Comparison of ENCODE assay signal across 8 mouse cellular contexts in genomic region chr3:52196047-52196935, GRCm38 (mm10).
DNase-seq lines count a peak whose midpoint lies in the region; ATAC-seq and TF ChIP-seq lines count a peak whose summit lies in the region.

No protein-coding gene starts in this region.

- H3K4me1 ChIP-seq in heart, adult 2 months (ENCODE audit: control insufficient read depth, insufficient read depth, low read length): peaks cover 6% of the 10 kb centered on the region
- peaks cover 21% of the 10 kb centered on the region for H3K4me1 ChIP-seq in limb, embryonic 15.5 days
- H3K4me1 ChIP-seq in midbrain, embryonic 15.5 days: peaks cover 18% of the 10 kb centered on the region

- peak overlapping the region; percentile 49 for H3K4me3 ChIP-seq in heart, adult 2 months
- H3K4me3 ChIP-seq in limb, embryonic 15.5 days: peak overlapping the region; percentile 48
- H3K4me3 ChIP-seq in midbrain, embryonic 15.5 days: peak overlapping the region; percentile 45

- H3K9ac ChIP-seq in heart, adult 2 months (ENCODE audit: low read depth, low read length): peak overlapping the region; percentile 64
- peak overlapping the region; percentile 45 for H3K9ac ChIP-seq in limb, embryonic 15.5 days
- peak overlapping the region; percentile 69 for H3K9ac ChIP-seq in midbrain, embryonic 15.5 days

- peak; percentile 89 for DNase-seq in CD4-positive, CD25-positive, alpha-beta regulatory T cell, adult 2 months (ENCODE audit: low read depth, low spot score)
- DNase-seq in embryo, embryonic 11 days: peak; percentile 86
- DNase-seq in heart, adult 2 months: peak; percentile 80 to 85
- peak; percentile 76 for DNase-seq in kidney, adult 18-20 months
- peak; percentile 49 to 78 for DNase-seq in spleen, adult 18-20 months

- peak overlapping the region; percentile 84 for H3K4me2 ChIP-seq in limb, embryonic 15.5 days
- peak overlapping the region; percentile 92 for H3K4me2 ChIP-seq in midbrain, embryonic 15.5 days

- peak; percentile 97 for TF ChIP-seq CTCF in heart, adult 2 months (IDR thresholded peaks at IDR 0.05)

- intact Hi-C loops in heart, adult 2 months (cut with DNase I): loop anchor here (1.0 to 5.0 kb wide), 4 partner anchors 149 to 634 kb away; partner anchors contain the start of gene Setd7

- H3K79me2 ChIP-seq in heart, adult 2 months (replicated peaks; ENCODE audit: control insufficient read depth, insufficient read depth, low read length): no peaks in the 10 kb centered on the region

- no peaks in the 10 kb centered on the region for H3K9me3 ChIP-seq in limb, embryonic 15.5 days
- no peaks in the 10 kb centered on the region for H3K9me3 ChIP-seq in midbrain, embryonic 15.5 days

- ATAC-seq in CD4-positive, CD25-positive, alpha-beta regulatory T cell, adult 4 months: no peak
- ATAC-seq in limb, embryonic 15.5 days (ENCODE audit: insufficient number of reproducible peaks, low FRiP score, low TSS enrichment, low read depth): peak; percentile 50; the same call in 1 of the 2 replicates
- ATAC-seq in midbrain, embryonic 15.5 days (replicated peaks): peak; percentile 87

- TF ChIP-seq EP300 in heart, adult 2 months (IDR thresholded peaks at IDR 0.05; ENCODE audit: insufficient read depth, low read depth, low read length): peak; percentile 77; the same call in 1 of the 2 replicates

- H3K27me3 ChIP-seq in heart, adult 2 months (ENCODE audit: control insufficient read depth, insufficient read depth, low read length): no peaks in the 10 kb centered on the region
- no peaks in the 10 kb centered on the region for H3K27me3 ChIP-seq in limb, embryonic 15.5 days
- no peaks in the 10 kb centered on the region for H3K27me3 ChIP-seq in midbrain, embryonic 15.5 days (replicated peaks)

- H3K27ac ChIP-seq in heart, adult 2 months: peak overlapping the region; percentile 65
- H3K27ac ChIP-seq in limb, embryonic 15.5 days: peak overlapping the region; percentile 63
- peak overlapping the region; percentile 89 for H3K27ac ChIP-seq in midbrain, embryonic 15.5 days

- WGBS in heart, adult 2 months: 4% methylated on average over 31 of the region's 39 CpGs
- WGBS in limb, embryonic 15.5 days: 5% methylated on average over 29 of the region's 39 CpGs
- WGBS in midbrain, embryonic 15.5 days: 1% methylated on average over 37 of the region's 39 CpGs

- no peaks in the 10 kb centered on the region for H3K36me3 ChIP-seq in heart, adult 2 months (ENCODE audit: control insufficient read depth, insufficient read depth, low read length)
- no peaks in the 10 kb centered on the region for H3K36me3 ChIP-seq in limb, embryonic 15.5 days
- H3K36me3 ChIP-seq in midbrain, embryonic 15.5 days (replicated peaks): no peaks in the 10 kb centered on the region

- no peak for TF ChIP-seq POLR2A in heart, adult 2 months (IDR thresholded peaks at IDR 0.05; ENCODE audit: insufficient read depth, low read depth, low read length)
